Mouse (Mus musculus) lung, adult 18-20 months (tissue): Measurements from ENCODE around the gene Tmem120a.

ENCODE experiments used
- DNase-seq, 2 experiments: peaks; one replicate each; pipeline ENCODE4 v3.0.0; 2022; ENCODE audit warnings: mixed read lengths in 2 of 2

Gene Tmem120a

DNA sequence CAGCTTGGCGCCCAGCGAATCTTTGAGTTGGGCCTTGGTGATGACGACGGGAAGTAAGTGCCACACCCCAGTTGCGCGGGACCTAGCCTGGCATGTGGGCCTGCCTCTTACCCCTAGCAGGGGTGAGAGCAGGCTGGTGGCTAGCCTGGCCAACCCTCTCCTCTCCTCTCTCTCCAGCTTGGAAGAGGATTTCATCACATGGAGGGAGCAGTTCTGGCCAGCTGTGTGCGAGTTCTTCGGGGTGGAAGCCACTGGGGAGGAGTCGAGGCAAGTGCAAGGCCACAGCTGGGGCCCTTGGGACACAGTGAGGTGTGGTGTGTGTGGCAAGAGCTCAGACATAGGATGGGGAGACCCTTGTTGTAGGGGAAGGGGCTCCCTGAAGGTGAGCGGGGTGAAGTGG lies 13.3 kb downstream of the Tmem120a start:
- no peak for DNase-seq

GRCm38 (mm10) chr5:135730278-135730677 lies 14.0 kb downstream of the Tmem120a start:
- no peak for DNase-seq

DNA sequence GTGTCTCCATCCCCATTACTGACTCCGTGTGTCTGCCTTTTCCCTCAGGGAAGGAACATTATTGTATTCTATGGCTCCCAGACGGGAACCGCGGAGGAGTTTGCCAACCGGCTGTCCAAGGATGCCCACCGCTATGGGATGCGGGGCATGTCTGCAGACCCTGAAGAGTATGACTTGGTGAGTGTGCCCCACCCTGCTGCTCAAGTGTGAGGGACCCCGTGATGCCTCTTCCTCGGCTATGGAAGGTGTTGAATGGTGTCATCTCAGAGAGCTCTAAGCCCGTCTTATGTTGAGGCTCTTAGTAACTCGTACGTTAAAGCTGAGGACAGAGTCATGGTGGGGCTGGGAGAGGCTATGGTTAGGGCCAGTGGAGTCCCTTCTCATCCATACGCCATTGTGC lies 14.9 kb downstream of the Tmem120a start:
- no peak for DNase-seq

DNA sequence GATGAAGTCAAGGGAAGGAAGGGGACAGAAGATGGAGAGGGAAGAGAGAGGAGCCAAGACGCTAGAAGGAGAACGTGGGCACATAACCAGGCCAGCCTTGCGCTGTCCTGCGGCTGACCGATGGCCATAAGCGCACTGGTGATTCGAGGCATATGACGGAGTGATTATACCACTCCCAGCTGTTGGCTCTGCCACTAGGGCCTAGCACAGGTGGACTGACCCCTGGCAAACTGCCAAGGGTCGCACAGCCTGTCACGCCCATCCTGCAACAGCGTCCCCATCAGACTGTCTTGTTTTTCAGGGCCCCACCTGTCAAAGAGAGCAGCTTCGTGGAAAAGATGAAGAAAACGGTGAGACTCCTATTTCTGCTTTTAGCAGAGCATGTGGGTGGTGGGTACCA lies 15.9 kb downstream of the Tmem120a start:
- DNase-seq: no peak

DNA sequence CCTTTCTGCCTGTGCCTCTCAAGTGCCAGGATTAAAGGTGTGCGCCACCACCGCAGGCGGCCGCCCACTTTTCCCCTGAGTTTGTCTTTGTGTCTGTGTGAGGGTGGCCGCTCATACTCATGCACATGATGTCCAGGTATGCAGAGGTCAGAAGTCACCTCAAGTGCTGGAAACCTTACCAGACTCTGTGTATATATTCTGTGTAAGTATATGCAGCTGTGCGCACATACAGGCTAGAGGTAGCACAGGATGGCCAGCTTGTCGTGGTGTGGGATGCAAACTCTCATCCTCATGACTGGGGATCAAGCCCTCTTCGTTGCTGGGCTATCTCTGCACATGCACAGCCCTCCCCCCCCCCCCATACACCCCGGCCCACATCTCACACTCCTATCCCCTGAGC lies 16.4 kb downstream of the Tmem120a start:
- no peak for DNase-seq

- no peak for DNase-seq
These were observed 17.5 kb downstream of the Tmem120a start for GRCm38 (mm10) chr5:135726641-135727346.

DNA sequence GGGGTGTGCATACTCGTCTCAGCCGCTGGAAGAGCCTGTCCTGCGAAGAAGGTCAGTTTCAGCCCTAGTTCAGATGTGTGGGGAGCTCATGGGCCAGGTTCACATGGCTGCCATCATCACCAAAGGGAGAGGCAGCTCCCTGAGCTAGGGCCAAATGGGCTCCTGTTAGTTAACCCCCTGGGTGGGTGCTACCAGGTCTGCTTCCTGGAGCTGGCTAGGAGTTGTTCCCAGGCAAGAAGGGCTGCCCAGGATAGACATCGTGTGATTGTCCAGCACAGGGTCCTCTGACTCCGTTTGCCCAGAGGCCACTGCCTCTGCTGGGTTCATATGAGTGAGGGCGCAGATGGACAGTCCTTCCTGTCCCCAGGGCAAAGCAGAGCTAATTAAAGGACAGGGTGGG lies 18.3 kb downstream of the Tmem120a start:
- DNase-seq: no peak

GRCm38 (mm10) chr5:135725391-135725841 lies 18.8 kb downstream of the Tmem120a start:
- DNase-seq: no peak

GRCm38 (mm10) chr5:135724536-135725322 lies 19.5 kb downstream of the Tmem120a start:
- no peak for DNase-seq

- no peak for DNase-seq
These were observed 21.0 kb downstream of the Tmem120a start for GRCm38 (mm10) chr5:135723165-135723751.

DNA sequence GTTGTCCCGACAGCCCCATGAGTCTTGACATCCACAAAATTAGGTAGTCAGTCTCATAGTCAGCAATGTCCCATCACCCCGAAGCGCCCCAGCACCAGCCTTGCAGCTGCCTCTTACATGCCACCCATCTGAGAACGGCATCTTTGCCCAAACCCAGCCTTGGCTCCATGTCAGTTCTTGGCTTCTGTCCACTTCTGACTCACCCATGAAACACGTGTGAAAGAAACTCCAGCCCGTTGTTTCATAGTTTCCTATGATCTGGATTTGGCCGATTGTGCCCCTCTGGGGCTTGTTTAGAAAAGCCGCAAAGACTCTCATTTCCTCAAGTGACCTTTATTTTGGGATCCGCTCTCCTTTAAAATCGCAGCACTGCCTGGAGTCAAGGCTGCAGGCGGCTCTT lies 22.1 kb downstream of the Tmem120a start:
- peak; percentile 81 to 84 for DNase-seq

GRCm38 (mm10) chr5:135721076-135721475 lies 23.2 kb downstream of the Tmem120a start:
- DNase-seq: no peak

DNA sequence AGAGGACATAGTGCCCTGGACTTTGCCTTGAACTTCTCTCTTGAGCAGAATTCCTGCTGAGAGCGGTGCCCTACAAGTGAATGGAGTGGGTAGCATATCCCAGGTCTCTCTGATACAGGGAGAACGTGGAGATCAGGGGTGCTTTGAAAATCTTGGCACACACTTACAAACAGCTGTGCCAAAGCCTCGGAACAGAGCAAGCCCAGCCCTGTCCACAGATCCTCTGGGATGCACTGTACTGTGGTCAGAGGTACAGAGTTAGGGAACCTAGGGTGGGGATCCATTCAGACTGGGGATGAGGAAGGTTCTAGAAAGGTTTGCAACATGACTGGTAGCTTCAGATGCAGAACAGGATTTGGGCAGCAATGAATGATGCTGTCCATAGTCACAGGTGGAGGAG lies 24.1 kb downstream of the Tmem120a start:
- DNase-seq: no peak

- DNase-seq: no peak
These were observed 24.6 kb downstream of the Tmem120a start for GRCm38 (mm10) chr5:135719586-135720120.

DNA sequence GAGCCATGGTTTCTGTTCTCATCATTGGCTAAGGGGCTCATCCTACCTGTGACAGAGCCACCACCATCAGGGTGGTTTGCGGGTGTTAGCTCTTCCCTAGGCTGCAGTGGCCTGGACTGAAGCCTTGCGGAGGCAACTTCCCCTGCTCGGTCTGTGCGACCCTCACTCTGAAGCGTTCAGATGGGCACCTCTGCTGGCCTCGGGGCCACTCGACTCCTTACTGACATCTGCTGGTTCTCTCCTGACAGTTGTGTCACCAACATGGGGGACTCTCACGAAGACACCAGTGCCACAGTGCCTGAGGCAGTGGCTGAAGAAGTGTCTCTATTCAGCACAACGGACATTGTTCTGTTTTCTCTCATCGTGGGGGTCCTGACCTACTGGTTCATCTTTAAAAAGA lies 28.6 kb downstream of the Tmem120a start:
- DNase-seq: no peak

DNA sequence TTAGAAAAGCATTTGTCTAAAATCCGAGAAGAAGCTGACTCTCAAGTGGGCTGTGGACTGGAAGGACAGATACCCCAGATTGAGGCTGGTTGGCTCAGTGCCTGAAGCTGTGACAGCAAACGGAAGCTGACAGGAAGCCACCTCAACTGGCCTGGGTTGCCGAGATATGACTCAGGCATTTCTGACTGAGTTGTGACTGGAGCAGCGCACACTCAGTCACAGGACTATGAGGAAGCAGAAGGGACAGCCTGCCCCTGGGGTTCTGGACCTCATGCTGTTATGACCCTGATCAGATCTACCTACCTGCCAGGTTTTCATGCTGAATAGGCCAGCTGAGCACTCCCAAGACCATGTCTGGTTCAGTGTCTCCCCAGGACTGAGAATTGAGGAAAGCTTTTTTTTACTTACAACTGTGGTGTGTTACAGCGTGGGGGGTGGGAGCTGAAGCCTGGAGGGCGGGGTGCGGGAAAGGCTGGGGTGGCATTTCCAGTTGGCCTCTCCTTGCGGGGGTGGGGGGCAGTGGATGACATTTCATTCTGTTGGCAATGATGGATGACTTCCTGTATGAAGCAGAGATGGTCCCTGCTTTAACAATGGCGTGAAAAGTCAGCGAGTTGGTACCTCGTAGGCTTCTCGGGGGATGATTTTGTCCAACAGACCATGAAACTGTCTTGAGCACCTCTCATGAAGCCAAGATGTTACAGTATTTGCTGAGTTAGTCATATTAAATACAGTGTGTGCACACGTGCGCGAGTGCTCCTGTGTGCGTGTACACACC lies 30.6 kb downstream of the Tmem120a start:
- DNase-seq: peak; percentile 82 to 88

- DNase-seq: no peak
These were observed 31.4 kb downstream of the Tmem120a start for GRCm38 (mm10) chr5:135712803-135713202.

GRCm38 (mm10) chr5:135711582-135712355 lies 32.5 kb downstream of the Tmem120a start:
- no peak for DNase-seq

DNA sequence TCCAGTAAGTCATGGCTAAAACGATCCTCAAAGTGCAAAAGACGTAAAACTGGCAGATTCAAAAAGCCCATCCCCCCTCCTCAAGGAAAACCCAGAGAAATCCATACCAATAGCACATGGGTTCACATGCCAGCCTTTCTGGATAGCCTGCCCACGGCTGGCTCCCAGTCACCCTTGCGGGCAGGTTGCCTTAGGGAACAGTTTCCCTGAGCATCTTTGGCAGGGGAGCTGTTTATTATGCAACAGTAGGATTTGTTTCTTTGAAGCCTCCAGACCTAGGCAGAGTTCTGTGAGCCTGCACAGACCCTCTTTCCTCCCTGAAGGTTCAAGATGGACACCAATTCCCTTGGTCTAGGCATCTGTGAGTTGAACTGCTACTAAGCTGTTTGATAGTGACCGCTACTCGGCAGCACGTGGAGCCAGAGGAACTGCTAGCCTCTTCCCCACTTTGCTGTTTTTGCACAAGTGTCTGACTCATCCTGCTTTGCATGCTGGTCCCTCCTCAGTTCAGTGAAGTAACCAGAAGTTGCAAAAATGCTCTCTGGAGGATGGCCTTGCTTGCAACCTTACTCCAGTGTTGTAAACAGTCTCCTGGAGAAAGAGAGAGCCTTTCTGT lies 33.5 kb downstream of the Tmem120a start:
- DNase-seq: peak; percentile 60 to 73

GRCm38 (mm10) chr5:135709716-135710115 lies 34.5 kb downstream of the Tmem120a start:
- no peak for DNase-seq

- no peak for DNase-seq
These were observed 36.4 kb downstream of the Tmem120a start for GRCm38 (mm10) chr5:135707855-135708254.
